Mouse (Mus musculus) retina, postnatal 7 days (tissue): ENCODE data around the gene Wrap53.

Experiments
- DNase-seq: peaks from one replicate; pipeline ENCODE4 v3.0.0-alpha.2; 2012; ENCODE audit warnings: low read depth, low spot score

Gene Wrap53

GRCm38 (mm10) chr11:69601768-69602167 lies 21.7 kb upstream of the Wrap53 start:
- DNase-seq = no peak

- no peak for DNase-seq
Measured at GRCm38 (mm10) chr11:69600098-69600497, 20.0 kb upstream of the Wrap53 start.

- no peak for DNase-seq
Measured at GRCm38 (mm10) chr11:69599436-69599835, 19.4 kb upstream of the Wrap53 start.

DNA sequence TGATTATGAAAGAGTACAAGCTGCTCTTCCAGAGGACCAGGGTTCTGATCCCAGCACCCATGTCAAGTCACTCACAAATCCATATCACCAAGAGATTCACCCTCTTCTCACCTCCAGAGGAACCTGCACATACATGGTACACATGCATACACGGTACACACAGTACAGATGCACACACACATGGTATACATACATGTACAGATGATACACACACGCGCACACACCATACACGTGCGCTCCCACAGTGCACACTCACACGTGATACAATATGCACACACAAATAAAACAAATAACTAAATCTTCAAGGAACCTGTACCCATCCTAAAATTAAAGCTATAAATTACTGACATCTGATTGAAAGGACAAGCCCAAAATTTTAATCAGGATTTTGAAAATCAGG lies 14.8 kb upstream of the Wrap53 start:
- no peak for DNase-seq

DNA sequence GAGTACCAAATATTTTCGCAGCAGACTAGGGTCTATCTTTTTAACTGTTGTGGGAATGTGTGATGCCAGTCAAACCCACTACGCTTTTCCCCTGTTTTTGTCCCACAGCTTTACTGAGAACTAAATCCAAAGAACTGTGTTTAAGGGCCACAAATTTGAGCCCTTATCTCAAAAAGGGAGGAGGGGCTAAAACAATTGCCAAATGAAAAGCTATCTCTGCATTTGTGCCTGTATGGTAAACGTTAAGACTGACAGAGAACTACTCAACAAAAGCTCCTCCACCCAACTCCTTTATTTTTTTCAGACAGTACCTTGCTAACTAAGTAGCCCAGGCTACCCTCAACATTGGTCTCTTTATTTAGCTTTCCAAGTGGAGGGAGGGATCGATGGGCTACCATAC lies 12.7 kb upstream of the Wrap53 start:
- no peak for DNase-seq

DNA sequence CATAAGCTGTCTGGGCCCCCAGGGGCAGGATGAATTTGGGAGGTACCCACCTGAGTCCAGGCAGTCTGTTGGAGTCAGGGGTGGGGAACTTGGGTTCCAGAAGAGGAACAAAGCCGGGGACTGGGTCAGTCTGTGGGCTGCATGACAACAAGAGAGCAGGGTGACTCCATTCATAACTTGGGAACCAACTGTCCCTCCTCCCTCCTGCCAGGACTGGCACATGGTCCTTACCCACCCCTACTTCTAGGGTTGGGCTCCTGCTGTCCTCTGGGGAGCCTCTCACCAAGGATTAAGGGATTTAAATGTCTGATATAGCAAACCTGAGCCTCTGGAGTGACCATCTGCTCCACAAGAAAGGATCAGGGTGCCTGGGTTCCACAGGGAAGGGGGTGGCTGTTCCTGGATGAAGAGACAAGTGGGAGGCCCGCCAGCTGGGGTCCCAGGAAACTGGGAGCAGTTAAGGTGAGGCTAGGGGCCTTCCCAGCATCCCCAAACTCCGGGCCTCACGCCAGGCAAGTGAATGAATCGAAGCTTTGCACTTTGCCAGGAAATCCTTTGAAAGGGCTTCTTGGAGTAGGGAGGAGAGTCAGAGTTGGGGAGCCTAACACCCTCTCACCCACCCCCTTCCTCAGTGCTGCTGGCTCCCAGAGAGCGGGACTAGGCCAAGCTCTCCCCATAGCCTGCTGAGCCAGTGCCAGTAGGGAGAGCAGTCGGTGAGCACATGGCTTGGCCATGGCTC lies 12.0 kb upstream of the Wrap53 start:
- peak; percentile 84 for DNase-seq

GRCm38 (mm10) chr11:69591424-69591823 lies 11.4 kb upstream of the Wrap53 start:
- no peak for DNase-seq

DNA sequence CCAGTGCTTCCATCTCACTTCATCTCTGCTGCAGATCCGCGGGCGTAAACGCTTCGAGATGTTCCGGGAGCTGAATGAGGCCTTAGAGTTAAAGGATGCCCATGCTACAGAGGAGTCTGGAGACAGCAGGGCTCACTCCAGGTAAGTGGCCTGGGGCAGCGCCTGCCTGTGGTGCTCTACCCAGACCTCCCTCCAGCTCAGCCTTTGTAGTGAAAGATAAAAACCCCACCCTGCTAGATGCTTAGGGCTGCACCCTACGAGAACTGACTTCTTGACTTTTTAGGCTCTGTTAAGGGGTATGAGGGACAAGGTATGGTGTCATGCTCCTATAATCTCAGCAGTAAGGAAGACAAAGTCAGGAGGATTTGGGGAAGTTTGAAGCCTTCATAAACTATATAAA lies 10.6 kb upstream of the Wrap53 start:
- DNase-seq = no peak

DNA sequence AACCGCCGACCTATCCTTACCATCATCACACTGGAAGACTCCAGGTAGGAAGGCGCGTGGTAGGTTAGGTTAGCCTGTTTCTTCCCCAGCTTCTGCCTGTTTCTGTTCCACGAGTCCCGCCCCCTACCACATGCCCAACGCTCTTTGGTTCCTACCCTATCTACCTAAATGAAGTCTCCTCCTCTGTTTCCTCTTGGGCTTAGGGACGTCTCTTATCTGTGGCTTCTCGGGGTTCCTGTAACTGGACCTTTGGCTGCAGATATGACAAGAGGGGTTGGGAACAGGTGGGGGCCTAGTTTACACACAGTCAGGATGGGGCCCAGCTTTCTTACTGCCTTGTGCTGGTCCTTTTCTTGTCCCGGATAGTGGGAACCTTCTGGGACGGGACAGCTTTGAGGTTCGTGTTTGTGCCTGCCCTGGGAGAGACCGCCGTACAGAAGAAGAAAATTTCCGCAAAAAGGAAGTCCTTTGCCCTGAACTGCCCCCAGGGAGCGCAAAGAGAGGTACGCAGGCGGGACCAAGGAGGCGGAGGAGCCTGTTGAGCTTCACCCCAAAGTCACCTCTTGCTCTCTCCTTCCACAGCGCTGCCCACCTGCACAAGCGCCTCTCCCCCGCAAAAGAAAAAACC lies 9.3 kb upstream of the Wrap53 start:
- no peak for DNase-seq

- DNase-seq = no peak
Measured at GRCm38 (mm10) chr11:69585718-69586325, 5.8 kb upstream of the Wrap53 start.

- DNase-seq = no peak
Measured at GRCm38 (mm10) chr11:69584937-69585336, 4.9 kb upstream of the Wrap53 start.

- no peak for DNase-seq
Measured at GRCm38 (mm10) chr11:69584008-69584407, 4.0 kb upstream of the Wrap53 start.

DNA sequence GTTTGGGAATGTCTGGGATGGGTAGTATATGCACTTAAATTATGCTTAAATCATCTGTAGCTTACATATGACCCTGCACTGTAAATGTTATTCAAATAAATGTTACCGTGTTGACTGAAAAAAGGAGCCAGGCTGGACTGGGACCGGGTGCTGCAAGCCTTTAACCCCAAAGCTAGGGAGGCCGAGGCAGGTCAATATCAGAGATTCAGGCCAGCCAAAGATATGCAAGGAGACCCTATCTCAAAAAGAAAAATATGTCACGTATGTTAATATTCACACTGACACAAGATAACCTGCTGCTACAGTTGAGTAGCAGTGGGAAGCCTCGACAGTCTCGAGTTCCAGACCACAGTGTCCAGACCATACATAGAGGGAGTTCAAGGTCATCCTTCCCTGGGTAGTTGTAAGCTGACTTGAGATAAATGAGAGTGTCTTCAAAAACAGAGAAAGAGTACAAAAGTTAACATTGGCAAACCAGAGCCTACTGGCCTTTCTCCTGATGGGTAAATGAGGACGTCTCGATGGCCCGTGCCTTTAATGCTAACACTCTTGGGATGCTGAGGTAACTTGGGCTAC lies 2.3 kb upstream of the Wrap53 start:
- no peak for DNase-seq

DNA sequence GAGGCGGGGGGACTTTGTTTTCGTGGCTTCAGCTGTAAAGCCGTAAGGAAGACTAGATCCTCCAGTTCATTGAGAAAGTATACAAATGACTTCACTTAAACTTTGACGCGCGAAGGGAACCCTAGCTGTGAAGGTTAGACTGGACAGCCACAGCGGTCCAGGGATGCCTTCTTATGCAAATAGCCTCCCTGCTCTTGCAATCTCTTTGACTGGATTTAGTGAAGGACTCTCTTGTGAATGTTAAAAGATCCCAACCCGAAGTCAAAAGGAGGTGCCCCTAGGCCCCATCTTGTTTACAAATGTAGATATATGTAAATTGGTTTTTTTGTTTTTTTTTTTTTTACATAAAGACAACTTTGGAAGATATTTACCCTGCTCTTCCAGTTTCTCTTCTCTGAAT lies 1.8 kb upstream of the Wrap53 start:
- no peak for DNase-seq

DNA sequence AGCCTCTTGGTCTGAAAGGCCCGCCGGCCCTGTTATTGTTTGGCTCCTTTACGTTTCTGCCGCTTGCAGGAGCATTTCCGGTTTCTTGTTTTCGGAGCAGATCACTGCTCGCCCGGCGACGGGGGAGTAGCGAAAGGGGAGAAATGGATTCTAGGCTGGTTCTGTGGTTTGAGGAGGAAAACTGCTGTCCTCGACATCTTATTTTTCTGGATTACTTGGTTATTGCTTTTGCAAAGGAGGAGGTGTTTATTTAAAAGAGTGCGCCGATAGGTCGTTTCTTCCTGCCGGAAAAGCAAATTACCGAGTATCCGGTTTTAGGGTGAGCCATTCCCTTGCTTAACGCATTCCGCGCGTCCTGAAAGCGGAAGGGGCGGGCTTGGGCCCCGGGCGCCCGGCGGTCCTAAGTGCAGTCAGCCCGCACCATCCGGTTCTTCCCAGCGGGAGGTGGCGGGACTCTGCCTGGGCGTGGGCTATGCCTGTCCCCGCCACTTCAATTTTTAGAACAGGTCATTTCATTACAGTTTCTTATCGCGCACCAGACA lies 1.2 kb upstream of the Wrap53 start:
- DNase-seq = peak; percentile 84

DNA sequence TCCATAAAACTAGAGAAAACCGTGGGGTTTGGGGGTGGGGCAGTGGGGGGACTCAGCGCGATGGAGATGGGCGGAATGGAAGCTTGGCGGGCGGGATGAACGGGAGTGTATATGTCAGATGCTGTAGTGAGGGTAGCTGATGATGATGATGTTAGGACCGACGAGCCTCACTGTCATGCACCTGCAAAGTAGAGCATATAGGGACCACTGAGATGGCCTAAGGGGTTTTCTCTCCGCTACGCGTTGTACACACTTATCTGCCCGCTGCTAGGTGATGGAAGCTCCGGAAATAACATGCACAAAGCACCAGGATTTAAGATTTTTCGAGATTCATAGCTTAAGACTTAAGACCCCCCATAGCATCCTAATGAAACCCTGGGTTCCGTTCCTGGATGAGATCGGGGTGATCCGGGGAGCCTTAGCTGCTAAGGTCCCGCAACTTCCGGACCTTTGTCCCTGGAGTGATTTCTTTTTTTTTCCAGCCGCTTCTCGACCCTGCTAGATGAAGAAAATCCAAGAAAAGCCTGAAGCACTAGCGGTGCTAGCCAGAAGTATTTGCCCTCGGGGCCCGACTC lies 604 bp upstream of the Wrap53 start:
- no peak for DNase-seq

- peak; percentile 97 for DNase-seq
Measured at GRCm38 (mm10) chr11:69579128-69580017, 682 bp downstream of the Wrap53 start.

DNA sequence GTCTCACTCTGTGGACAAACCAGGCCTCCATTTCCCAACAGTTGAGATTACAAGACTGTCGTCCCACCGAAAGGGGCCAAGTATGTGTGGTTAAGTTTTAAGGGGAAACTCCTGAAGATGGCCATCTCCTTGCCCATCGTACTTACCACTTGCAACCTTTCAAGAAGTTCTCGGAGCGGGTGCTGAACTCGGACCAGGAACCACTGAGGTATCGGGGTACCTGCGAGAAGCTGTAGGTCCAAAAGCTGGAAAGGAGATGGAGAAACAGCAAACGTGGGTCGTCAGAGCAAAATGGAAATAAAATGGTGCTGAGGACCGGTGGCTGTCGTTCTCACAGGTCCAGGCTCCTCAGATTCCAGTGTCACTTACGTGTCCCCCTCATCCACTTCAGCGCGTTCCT lies 1.8 kb downstream of the Wrap53 start:
- no peak for DNase-seq

GRCm38 (mm10) chr11:69576307-69576706 lies 3.7 kb downstream of the Wrap53 start:
- no peak for DNase-seq

DNA sequence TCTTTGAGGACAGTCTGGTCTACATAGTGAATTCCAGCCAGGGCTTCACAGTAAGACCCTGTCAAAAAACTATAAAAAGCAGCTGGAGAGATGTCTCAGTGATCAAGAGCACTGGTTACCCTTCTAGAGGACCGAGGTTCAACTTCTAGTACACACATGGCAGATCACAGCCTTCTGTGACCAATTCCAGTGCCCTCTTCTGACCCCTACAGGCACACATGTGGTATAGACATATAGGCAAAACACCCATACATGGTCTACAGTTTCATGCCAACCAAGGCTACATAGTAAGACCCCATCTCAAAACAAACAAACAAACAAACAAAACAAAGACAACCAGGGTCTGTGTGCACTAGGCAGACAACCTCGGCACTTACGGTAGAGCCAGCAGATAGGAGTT lies 4.8 kb downstream of the Wrap53 start:
- no peak for DNase-seq

DNA sequence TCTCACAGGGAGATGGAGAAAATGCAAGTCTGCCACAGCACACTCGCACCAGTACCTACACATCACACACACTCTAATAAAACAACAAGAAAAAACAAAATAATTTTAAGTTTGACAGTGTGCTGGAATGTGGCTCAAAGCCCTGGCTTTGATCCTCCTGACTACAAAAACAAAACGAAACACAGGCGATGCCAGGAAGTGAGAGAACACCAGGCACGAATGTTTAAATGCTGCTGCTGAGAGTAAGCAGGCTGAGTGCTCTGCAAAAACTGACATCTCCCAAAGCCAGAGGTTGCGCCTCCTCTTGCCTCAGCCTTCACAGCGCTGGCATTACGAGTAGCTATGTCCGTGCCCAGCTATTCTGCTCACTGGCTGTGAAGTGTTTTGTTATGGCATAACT lies 14.9 kb downstream of the Wrap53 start:
- no peak for DNase-seq
